Mouse (Mus musculus) urinary bladder, adult 2 months (tissue): ENCODE results near the gene Gm7145. TPM values are rescaled to one million over a fixed set of nuclear protein-coding genes. Genes with fewer than 3 reads are reported as not detected.
"Not testable (repeated sequence)": the region's sequence is repeated elsewhere in the genome, so short reads cannot be mapped to it uniquely, and the experiment has no call there.

ENCODE experiments used
- DNase-seq: peaks from one replicate; pipeline ENCODE4 v3.0.0; 2022; ENCODE audit warnings: low spot score
- polyA plus RNA-seq: library from polyadenylated mRNA; depleted of rRNA; stranded (reverse); fragments of >200 nt; gene quantifications from 2 replicates; pipeline ENCODE4 v1.2.3, GENCODE M21; 2012; rRNA removed

Gm7145 gene
- not detected in 2 replicates for polyA plus RNA-seq

DNA sequence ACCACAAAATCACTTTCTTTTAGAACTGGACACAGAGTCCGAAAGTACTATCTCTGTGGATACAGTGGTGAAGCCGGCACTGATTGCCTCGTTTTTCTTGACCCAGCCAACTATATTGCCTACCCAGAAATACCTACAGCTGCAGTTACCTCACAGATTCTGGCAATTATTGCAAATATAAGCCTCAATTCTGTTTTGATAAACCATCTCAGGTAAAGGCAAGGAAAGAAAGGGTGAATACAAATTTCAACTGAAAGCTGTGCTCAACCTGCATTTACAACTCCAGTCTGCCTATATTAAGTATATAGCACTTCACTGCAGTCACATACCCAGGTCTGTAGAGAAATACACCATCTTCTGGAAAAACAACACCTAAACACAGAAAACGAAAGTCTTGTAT is at the start of gene Gm7145:
TSS of gene Gm7145 (plus strand) at position 301 of the 400 bp plus-strand sequence.
- no peak for DNase-seq

DNA sequence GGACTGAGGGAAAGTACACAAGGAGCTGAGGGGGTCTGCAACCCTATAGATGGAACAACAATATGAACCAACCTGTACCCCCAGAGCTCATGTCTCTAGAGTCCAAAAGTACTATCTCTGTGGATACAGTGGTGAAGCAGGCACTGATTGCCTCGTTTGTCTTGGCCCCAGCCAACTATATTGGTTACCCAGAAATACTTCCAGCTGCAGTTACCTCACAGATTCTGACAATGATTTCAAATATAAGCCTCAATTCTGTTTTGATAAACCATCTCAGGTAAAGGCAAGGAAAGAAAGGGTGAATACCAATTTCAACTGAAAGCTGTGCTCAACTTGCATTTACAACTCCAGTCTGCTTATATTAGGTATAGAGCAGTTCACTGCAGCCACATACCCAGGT is 38.0 kb upstream of the Gm7145 start, which contains the start of gene Gm28168:
TSS of gene Gm28168 (plus strand) at position 301 of the 400 bp plus-strand sequence.
- DNase-seq, result not testable (repeated sequence)

DNA sequence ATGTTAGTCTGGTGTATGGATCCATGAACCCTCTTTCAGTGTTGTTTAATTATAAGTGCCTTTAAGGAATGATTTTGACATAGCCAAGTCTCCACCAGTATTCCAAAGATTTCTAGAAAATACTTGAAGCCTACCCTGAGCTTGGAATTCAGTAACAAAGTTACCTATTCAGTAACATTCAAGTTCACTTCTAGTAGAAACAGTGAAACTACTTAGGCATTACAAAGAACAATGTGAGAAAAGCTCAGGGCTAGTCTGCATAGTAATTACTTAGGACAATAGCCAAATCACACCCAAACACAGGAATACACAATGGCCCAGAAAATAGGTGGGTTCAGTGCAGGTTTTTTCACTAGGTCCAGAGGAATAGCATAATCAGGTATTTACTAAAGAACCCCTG is 38.1 kb downstream of the Gm7145 start:
- DNase-seq, result not testable (repeated sequence)

DNA sequence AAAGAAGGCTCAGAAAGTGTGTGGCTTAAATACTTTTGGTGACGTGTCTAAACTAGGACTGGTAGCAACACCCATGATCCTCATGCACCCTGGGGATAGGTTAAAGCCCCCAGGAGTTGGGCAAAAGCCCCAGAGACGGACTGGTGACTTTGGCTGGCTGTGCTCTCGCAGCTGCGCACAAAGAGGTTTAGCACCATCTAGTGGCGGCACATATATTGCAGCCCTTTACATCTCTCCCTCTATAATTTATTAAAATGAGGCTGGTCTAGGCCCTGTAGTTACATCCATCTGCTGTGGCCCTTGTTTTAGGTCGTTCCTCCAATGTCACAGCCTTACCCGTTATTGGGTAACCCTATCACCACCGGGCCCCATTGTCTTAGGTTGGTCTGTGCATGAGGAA is 47.0 kb downstream of the Gm7145 start:
- DNase-seq, result not testable (repeated sequence)

Other genes starting within 250 kb of the Gm7145 start
- gene B020011L13Rik, start 184.8 kb upstream of the Gm7145 start, polyA plus RNA-seq, result not detected in 2 replicates
- gene Gm28360, start 135.9 kb upstream of the Gm7145 start, polyA plus RNA-seq, result not detected in 2 replicates
- gene Gm28168, start 37.9 kb upstream of the Gm7145 start, polyA plus RNA-seq, result not detected in 2 replicates
- gene Gm29106, start 210.6 kb downstream of the Gm7145 start, polyA plus RNA-seq, result not detected in 2 replicates